Mouse (Mus musculus): ENCODE measurements at regions not wholly inside any gene's neighbourhood (a gene's known extent, or its start where the extent isn't known, plus 50 kb on each side); places are given as distances from the start of the nearest gene placed in this dataset.

DNA sequence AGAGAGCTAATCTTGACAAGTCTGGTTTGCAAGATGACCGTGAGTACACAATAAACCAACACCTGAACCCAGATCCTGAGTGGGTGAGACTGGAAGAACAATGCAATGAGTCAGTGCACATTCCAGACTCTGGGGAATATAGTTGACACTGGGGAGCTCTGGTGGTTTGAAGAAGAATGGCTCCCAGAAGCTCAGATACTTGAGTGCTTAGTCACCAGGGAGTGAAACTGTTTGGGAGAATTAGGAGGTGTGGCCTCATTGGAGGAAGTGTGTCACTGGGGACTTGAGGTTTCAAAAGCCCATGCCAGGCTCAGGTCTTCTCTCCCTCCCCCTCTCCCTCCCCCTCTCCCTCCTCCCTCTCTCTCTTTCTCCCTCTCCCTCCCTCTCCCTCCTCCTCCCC lies 436.6 kb upstream of the Cdh5 start:
- TF ChIP-seq CTCF (IDR thresholded peaks at IDR 0.05; ENCODE audit: control insufficient read depth, insufficient read depth, insufficient replicate concordance, low read depth, low read length) (no peak), POLR2A (IDR thresholded peaks at IDR 0.05; ENCODE audit: control insufficient read depth, low read depth, low read length) (no peak)

All from testis, adult 2 months (tissue).